Mouse (Mus musculus) midbrain, embryonic 14.5 days (tissue): Measurements from ENCODE around the gene Meiob. TPM values are rescaled to one million over a fixed set of nuclear protein-coding genes. Genes with fewer than 3 reads are reported as not detected.

Experiments used
- ATAC-seq: fragments of 200-750 bp; cut with Nextera tagmentation; 2 replicates; pipeline ENCODE4 v1.8.0; 2017; ENCODE audit warnings: moderate number of reproducible peaks, moderate library complexity; ENCODE audit not compliant: low FRiP score, low TSS enrichment
- DNase-seq: peaks from one replicate; pipeline ENCODE4 v3.0.0-alpha.2; 2015
- H3K27ac ChIP-seq: fragments of 300-500 bp; sonication (generic); replicated peaks from 2 replicates; pipeline ENCODE4 v1.5.1; 2014; ENCODE audit warnings: mild to moderate bottlenecking, low read depth, low read length, moderate library complexity
- H3K27me3 ChIP-seq: fragments of 300-500 bp; sonication (generic); 2 replicates; pipeline ENCODE4 v1.6.1; 2014; ENCODE audit warnings: low read length, control low read depth, mixed read lengths; ENCODE audit not compliant: control insufficient read depth, insufficient read depth
- H3K36me3 ChIP-seq: fragments of 300-500 bp; sonication (generic); 2 replicates; pipeline ENCODE4 v1.6.1; 2014; ENCODE audit warnings: low read length, control low read depth; ENCODE audit not compliant: control insufficient read depth, insufficient read depth
- H3K4me1 ChIP-seq: fragments of 300-500 bp; sonication (generic); 2 replicates; pipeline ENCODE4 v1.6.1; 2014; ENCODE audit warnings: mild to moderate bottlenecking, antibody characterized with exemption, low read length, control low read depth; ENCODE audit not compliant: control insufficient read depth, insufficient read depth
- H3K4me2 ChIP-seq: fragments of 300-500 bp; sonication (generic); 2 replicates; pipeline ENCODE4 v1.6.1; 2014; ENCODE audit warnings: mild to moderate bottlenecking, low read length, moderate library complexity
- H3K4me3 ChIP-seq: fragments of 300-500 bp; sonication (generic); replicated peaks from 2 replicates; pipeline ENCODE4 v1.5.1; 2014; ENCODE audit warnings: low read depth, low read length
- H3K9ac ChIP-seq: fragments of 300-500 bp; sonication (generic); replicated peaks from 2 replicates; pipeline ENCODE4 v1.6.1; 2014; ENCODE audit warnings: mild to moderate bottlenecking, low read length, moderate library complexity
- H3K9me3 ChIP-seq: fragments of 300-500 bp; sonication (generic); 2 replicates; pipeline ENCODE4 v1.6.1; 2016; ENCODE audit warnings: low read length, control low read depth, mixed read lengths; ENCODE audit not compliant: control insufficient read depth
- WGBS: fragments of 180-500 bp; shearing (Covaris S2); extraction: QIAGEN DNeasy Blood & Tissue Kit; methylation state at CpG from one replicate; pipeline ENCODE4 v1.1.7; 2014; 5-methylcytosine and 5-hydroxymethylcytosine counted together
- polyA plus RNA-seq: library from polyadenylated mRNA; unstranded; fragments of >200 nt; fragmentation: Nextera tagmentation; extraction: Ambion mirVana; gene quantifications from 2 replicates; pipeline ENCODE4 v1.2.1, GENCODE M21; 2014

The Meiob gene
- polyA plus RNA-seq: not detected in 2 replicates

- Histone ChIP-seq H3K27ac (no peak within 1 kb of the TSS), H3K4me1 (0 out of 2 replicates have a peak, but pooled peaks cover 5% of the 10 kb centered on the region), H3K4me3 (peak within 1 kb of the TSS; percentile 55), H3K4me2 (peak within 1 kb of the TSS; percentile 79), H3K36me3 (no peaks in the 10 kb centered on the region), H3K9ac (peak within 1 kb of the TSS; percentile 51), H3K27me3 (peaks cover 33% of the 10 kb centered on the region), H3K9me3 (no peaks in the 10 kb centered on the region)
- 1% methylated on average over 70 of the region's 71 CpGs for WGBS
- DNase-seq (peak; percentile 79), ATAC-seq (peak; percentile 55; the same call in 1 of the 2 replicates)
These were observed at the start of gene Meiob for GRCm38 (mm10) chr17:24803952-24804951. TSS of gene Meiob (plus strand) at chr17:24804289.

- WGBS: 65% methylated on average over 1 of the region's 1 CpGs
- no peak overlapping the region for H3K4me2 ChIP-seq
- ATAC-seq: no peak
- no peak overlapping the region for H3K27ac ChIP-seq
- no peaks in the 10 kb centered on the region for H3K36me3 ChIP-seq
- no peak for DNase-seq
- no peak overlapping the region for H3K9ac ChIP-seq
- H3K27me3 ChIP-seq: peaks cover 28% of the 10 kb centered on the region
- no peaks in the 10 kb centered on the region for H3K9me3 ChIP-seq
- no peak overlapping the region for H3K4me3 ChIP-seq
- peaks cover 6% of the 10 kb centered on the region; the same call in 1 of the 2 replicates for H3K4me1 ChIP-seq
These were observed 46.7 kb upstream of the Meiob start for GRCm38 (mm10) chr17:24757394-24757793.

GRCm38 (mm10) chr17:24761121-24761520 is 43.0 kb upstream of the Meiob start:
- no peak overlapping the region for H3K9ac ChIP-seq
- H3K4me1 ChIP-seq: no peaks in the 10 kb centered on the region
- no peak overlapping the region for H3K4me2 ChIP-seq
- H3K27me3 ChIP-seq: no peaks in the 10 kb centered on the region; the same call in 1 of the 2 replicates
- H3K9me3 ChIP-seq: no peaks in the 10 kb centered on the region
- no peak for ATAC-seq
- H3K27ac ChIP-seq: no peak overlapping the region
- H3K4me3 ChIP-seq: no peak overlapping the region
- no peak for DNase-seq
- H3K36me3 ChIP-seq: no peaks in the 10 kb centered on the region
- WGBS: 54% methylated on average over 5 of the region's 5 CpGs

GRCm38 (mm10) chr17:24765016-24765905 is 38.8 kb upstream of the Meiob start:
- ATAC-seq (no peak), DNase-seq (peak; percentile 20)
- Histone ChIP-seq H3K4me1 (no peaks in the 10 kb centered on the region), H3K36me3 (no peaks in the 10 kb centered on the region), H3K9me3 (no peaks in the 10 kb centered on the region), H3K9ac (no peak overlapping the region), H3K27me3 (no peaks in the 10 kb centered on the region), H3K27ac (peak overlapping the region; percentile 9; the same call in 1 of the 2 replicates), H3K4me3 (no peak overlapping the region), H3K4me2 (no peak overlapping the region)
- WGBS: 50% methylated on average over 22 of the region's 22 CpGs

GRCm38 (mm10) chr17:24766266-24766875 is 37.7 kb upstream of the Meiob start:
- no peaks in the 10 kb centered on the region for H3K9me3 ChIP-seq
- no peak overlapping the region for H3K27ac ChIP-seq
- no peaks in the 10 kb centered on the region for H3K36me3 ChIP-seq
- no peak overlapping the region for H3K4me2 ChIP-seq
- H3K4me3 ChIP-seq: no peak overlapping the region
- no peak for ATAC-seq
- DNase-seq: no peak
- H3K9ac ChIP-seq: no peak overlapping the region
- no peaks in the 10 kb centered on the region for H3K27me3 ChIP-seq
- H3K4me1 ChIP-seq: no peaks in the 10 kb centered on the region
- WGBS: 20% methylated on average over 12 of the region's 12 CpGs

- no peak for ATAC-seq
- no peak overlapping the region for H3K27ac ChIP-seq
- no peaks in the 10 kb centered on the region for H3K27me3 ChIP-seq
- H3K36me3 ChIP-seq: no peaks in the 10 kb centered on the region
- H3K4me3 ChIP-seq: no peak overlapping the region
- H3K4me2 ChIP-seq: no peak overlapping the region
- no peaks in the 10 kb centered on the region for H3K9me3 ChIP-seq
- H3K9ac ChIP-seq: no peak overlapping the region
- WGBS: 36% methylated on average over 3 of the region's 3 CpGs
- DNase-seq: peak; percentile 18
- no peaks in the 10 kb centered on the region for H3K4me1 ChIP-seq
These were observed 34.9 kb upstream of the Meiob start for GRCm38 (mm10) chr17:24769146-24769545.

GRCm38 (mm10) chr17:24773241-24773640 is 30.8 kb upstream of the Meiob start:
- no peak overlapping the region for H3K9ac ChIP-seq
- DNase-seq (no peak), ATAC-seq (no peak)
- H3K27me3 ChIP-seq: no peaks in the 10 kb centered on the region
- H3K4me2 ChIP-seq: no peak overlapping the region
- 80% methylated on average over 5 of the region's 5 CpGs for WGBS
- H3K27ac ChIP-seq: no peak overlapping the region
- no peaks in the 10 kb centered on the region for H3K9me3 ChIP-seq
- no peak overlapping the region for H3K4me3 ChIP-seq
- H3K4me1 ChIP-seq: no peaks in the 10 kb centered on the region
- no peaks in the 10 kb centered on the region for H3K36me3 ChIP-seq

- Histone ChIP-seq H3K4me1 (no peaks in the 10 kb centered on the region), H3K27me3 (no peaks in the 10 kb centered on the region), H3K9ac (no peak overlapping the region), H3K4me3 (no peak overlapping the region), H3K9me3 (no peaks in the 10 kb centered on the region), H3K4me2 (no peak overlapping the region), H3K27ac (no peak overlapping the region), H3K36me3 (no peaks in the 10 kb centered on the region)
- ATAC-seq: no peak
- DNase-seq: no peak
- 85% methylated on average over 8 of the region's 8 CpGs for WGBS
These were observed 28.9 kb upstream of the Meiob start for GRCm38 (mm10) chr17:24775173-24775572.
